Mouse (Mus musculus): ENCODE measurements around the gene Lman2. TPM values are rescaled to one million over a fixed set of nuclear protein-coding genes. Genes with fewer than 3 reads are reported as not detected.

The Lman2 gene
- polyA plus RNA-seq (2015; fragmentation: Nextera tagmentation; extraction: Ambion mirVana), result 121 and 130 TPM in 2 replicates

DNA sequence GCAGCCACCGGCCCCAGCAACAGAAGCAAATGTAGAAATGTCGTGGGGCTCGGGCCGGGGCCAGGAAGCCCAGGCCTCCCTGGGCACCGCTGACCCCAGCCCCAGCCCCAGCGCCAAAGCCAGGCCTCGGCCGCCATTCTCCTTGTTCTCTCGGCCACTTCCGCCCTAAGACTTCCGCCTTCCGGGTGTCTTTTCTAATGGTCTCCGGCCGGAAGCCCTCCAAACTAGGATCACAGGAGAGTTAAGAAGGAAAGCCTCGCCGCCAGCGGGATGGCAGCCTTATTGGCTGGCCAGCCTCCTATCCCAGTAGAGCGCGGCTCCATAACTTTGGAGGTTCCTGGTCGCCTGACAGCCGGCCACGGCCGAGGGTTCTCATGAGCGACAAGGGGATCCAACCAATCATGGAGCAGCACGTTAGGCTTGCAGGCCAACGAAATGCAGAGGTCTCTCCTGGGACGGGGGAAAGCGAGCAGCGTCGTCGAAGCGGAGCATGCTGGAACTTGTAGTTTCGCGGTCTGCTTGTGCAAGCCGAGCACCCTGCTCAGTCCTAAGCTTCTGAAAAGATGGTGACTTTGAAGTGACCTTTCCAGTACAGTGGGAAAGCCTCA is at the start of gene Lman2:
TSS of gene Lman2 (minus strand) at position 331 of the 608 bp plus-strand sequence.
- Histone ChIP-seq H3K9me3 (ENCODE audit: control insufficient read depth, low read length) (no peaks in the 10 kb centered on the region), H3K27me3 (replicated peaks; ENCODE audit: control insufficient read depth, insufficient read depth, low read length) (no peaks in the 10 kb centered on the region), H3K27ac (ENCODE audit: low read length) (peak within 1 kb of the TSS; percentile 95), H3K4me1 (ENCODE audit: control insufficient read depth, insufficient read depth, low read length) (peaks cover 11% of the 10 kb centered on the region), H3K4me2 (ENCODE audit: low read depth, low read length) (peak within 1 kb of the TSS; percentile 77), H3K9ac (ENCODE audit: low read depth, low read length) (peak within 1 kb of the TSS; percentile 89), H3K4me3 (ENCODE audit: low read length) (peak within 1 kb of the TSS; percentile 84), H3K36me3 (ENCODE audit: control insufficient read depth, insufficient read depth, low read length) (0 out of 2 replicates have a peak, but pooled peaks cover 5% of the 10 kb centered on the region)
- WGBS, result under 1% methylated on average over 35 of the region's 35 CpGs
- ATAC-seq, result peak; percentile 98

- H3K36me3 ChIP-seq (ENCODE audit: control insufficient read depth, insufficient read depth, low read length), result no peaks in the 10 kb centered on the region
- H3K4me1 ChIP-seq (ENCODE audit: control insufficient read depth, insufficient read depth, low read length), result peaks cover 3% of the 10 kb centered on the region; the same call in 1 of the 2 replicates
- H3K9me3 ChIP-seq (ENCODE audit: control insufficient read depth, low read length), result no peaks in the 10 kb centered on the region
- no peak overlapping the region for H3K9ac ChIP-seq (ENCODE audit: low read depth, low read length)
- 75% methylated on average over 7 of the region's 7 CpGs for WGBS
- H3K27ac ChIP-seq (ENCODE audit: low read length), result no peak overlapping the region
- no peak overlapping the region for H3K4me3 ChIP-seq (ENCODE audit: low read length)
- ATAC-seq, result no peak
- no peaks in the 10 kb centered on the region; the same call in 1 of the 2 replicates for H3K27me3 ChIP-seq (replicated peaks; ENCODE audit: control insufficient read depth, insufficient read depth, low read length)
- no peak overlapping the region for H3K4me2 ChIP-seq (ENCODE audit: low read depth, low read length)
Observed at GRCm38 (mm10) chr13:55411826-55412225, 49.2 kb upstream of the Lman2 start.

DNA sequence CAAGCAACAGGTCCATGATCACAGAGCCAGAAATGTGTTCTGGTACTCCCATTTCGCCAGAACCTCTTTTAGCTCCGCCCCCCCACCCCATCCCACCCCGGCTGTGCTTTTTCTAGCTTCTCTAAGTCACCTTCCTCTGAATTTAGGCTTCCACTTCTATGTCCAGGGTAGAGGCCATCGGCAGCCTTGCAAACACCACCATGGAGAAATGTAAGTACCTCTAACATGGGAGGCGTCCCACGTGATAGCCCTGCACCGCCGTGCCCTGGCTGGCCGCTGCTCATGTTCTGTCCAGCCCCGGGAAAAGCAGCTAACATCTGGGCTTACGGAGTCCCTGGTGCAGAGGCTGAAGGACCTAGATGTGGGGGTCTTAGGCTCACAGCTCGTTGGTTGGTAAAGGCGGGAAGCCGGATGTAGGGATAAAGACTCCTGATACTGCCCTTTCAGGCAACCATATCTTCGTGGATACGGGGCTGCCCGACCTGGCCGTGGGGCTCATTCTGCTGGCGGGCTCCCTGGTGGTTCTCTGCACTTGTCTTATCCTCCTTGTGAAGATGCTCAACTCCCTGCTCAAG is 46.0 kb upstream of the Lman2 start:
- no peak overlapping the region for H3K27ac ChIP-seq (ENCODE audit: low read length)
- ATAC-seq, result no peak
- H3K4me3 ChIP-seq (ENCODE audit: low read length), result no peak overlapping the region
- no peaks in the 10 kb centered on the region for H3K27me3 ChIP-seq (replicated peaks; ENCODE audit: control insufficient read depth, insufficient read depth, low read length)
- H3K36me3 ChIP-seq (ENCODE audit: control insufficient read depth, insufficient read depth, low read length), result no peaks in the 10 kb centered on the region
- 0 out of 2 replicates have a peak, but pooled peaks cover 3% of the 10 kb centered on the region for H3K4me1 ChIP-seq (ENCODE audit: control insufficient read depth, insufficient read depth, low read length)
- H3K9ac ChIP-seq (ENCODE audit: low read depth, low read length), result 0 out of 2 replicates have a peak overlapping the region, but pooled peaks have one; percentile 1
- H3K9me3 ChIP-seq (ENCODE audit: control insufficient read depth, low read length), result no peaks in the 10 kb centered on the region
- whole genome bisulfite sequencing, result 83% methylated on average over 19 of the region's 19 CpGs
- H3K4me2 ChIP-seq (ENCODE audit: low read depth, low read length), result no peak overlapping the region

GRCm38 (mm10) chr13:55407341-55407740 is 44.8 kb upstream of the Lman2 start:
- WGBS, result 82% methylated on average over 4 of the region's 4 CpGs
- Histone ChIP-seq H3K4me1 (ENCODE audit: control insufficient read depth, insufficient read depth, low read length) (0 out of 2 replicates have a peak, but pooled peaks cover 3% of the 10 kb centered on the region), H3K9ac (ENCODE audit: low read depth, low read length) (no peak overlapping the region), H3K4me2 (ENCODE audit: low read depth, low read length) (no peak overlapping the region), H3K9me3 (ENCODE audit: control insufficient read depth, low read length) (no peaks in the 10 kb centered on the region), H3K27ac (ENCODE audit: low read length) (no peak overlapping the region), H3K27me3 (replicated peaks; ENCODE audit: control insufficient read depth, insufficient read depth, low read length) (peaks cover 1% of the 10 kb centered on the region; the same call in 1 of the 2 replicates), H3K36me3 (ENCODE audit: control insufficient read depth, insufficient read depth, low read length) (no peaks in the 10 kb centered on the region), H3K4me3 (ENCODE audit: low read length) (no peak overlapping the region)
- ATAC-seq, result no peak

DNA sequence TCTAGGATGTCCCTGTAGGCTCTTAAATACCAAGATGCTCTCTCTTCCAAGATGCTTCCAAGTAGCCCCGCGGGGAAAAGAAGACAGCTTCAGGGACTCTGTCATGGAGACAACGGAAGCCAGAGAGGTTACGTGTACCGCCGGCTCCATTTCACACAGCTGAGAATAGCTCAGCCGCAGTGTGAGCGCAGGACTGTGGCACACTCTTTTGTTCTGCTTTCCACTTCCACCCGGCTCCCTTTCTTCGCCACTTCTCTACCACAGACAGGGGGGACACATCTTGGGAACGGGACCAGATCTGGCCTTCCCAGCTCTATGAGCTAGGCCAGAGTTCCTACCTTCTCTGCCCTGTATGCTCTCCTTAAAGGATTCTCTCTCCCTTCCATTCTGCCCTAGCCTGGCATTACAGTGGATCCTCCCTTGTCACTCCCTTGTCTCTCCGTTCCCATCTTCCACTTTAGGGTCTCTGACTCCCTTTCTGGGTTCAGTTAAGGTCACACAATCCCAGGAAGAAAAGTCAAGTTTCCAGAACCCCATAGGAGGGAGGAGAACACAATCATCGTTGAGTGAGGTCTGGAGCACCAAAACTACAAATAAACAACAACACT is 43.3 kb upstream of the Lman2 start:
- Histone ChIP-seq H3K4me2 (ENCODE audit: low read depth, low read length) (no peak overlapping the region), H3K36me3 (ENCODE audit: control insufficient read depth, insufficient read depth, low read length) (no peaks in the 10 kb centered on the region), H3K4me3 (ENCODE audit: low read length) (no peak overlapping the region), H3K9me3 (ENCODE audit: control insufficient read depth, low read length) (no peaks in the 10 kb centered on the region), H3K27ac (ENCODE audit: low read length) (no peak overlapping the region), H3K27me3 (replicated peaks; ENCODE audit: control insufficient read depth, insufficient read depth, low read length) (peaks cover 3% of the 10 kb centered on the region; the same call in 1 of the 2 replicates), H3K4me1 (ENCODE audit: control insufficient read depth, insufficient read depth, low read length) (0 out of 2 replicates have a peak, but pooled peaks cover 3% of the 10 kb centered on the region), H3K9ac (ENCODE audit: low read depth, low read length) (no peak overlapping the region)
- WGBS, result 66% methylated on average over 13 of the region's 13 CpGs
- ATAC-seq, result peak; percentile 47

DNA sequence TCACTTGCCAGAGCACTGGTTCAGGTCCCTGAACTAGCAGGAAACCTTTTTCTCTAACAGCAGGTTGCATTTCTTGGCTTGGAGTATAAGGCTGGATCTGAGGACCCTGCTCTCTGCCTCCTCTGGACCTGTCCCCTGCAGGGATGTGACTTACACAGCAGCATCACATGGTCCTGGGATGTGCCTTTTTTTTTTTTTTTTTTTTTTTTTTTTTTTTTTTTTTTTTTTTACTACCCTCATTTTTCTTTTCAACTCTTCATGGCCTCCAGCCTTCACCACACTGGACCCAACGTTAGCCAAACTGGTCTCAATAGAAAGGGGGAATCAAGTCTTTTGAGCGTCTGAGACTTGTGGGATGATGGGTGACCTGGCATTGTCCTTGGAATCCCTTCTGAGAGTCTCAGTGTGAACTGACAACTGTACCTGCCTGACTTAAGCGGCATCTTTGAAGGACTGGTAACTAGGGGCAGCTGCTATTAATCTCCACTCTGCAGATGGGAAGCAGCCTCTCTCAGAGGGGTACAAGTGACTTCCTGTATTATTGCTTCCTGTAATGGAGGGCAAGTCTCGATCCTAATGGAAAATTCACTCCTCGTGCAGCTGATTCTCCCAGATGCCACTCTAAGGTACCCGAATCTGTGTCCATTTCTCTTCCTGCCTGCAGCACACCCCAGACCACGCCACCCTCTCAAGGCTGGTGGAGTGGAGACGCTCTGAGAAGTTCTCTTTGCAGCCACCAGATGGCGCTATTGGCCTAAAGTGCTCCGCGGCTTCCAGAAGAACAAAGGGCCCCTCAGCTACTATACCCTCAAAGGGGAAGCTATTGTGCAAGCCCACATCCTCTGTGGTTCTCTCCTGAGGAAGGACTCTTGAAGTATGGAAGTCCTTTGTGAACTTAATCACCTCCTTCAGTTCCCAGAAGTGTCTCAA is 42.5 kb upstream of the Lman2 start:
- H3K4me2 ChIP-seq (ENCODE audit: low read depth, low read length), result no peak overlapping the region
- H3K27ac ChIP-seq (ENCODE audit: low read length), result no peak overlapping the region
- H3K36me3 ChIP-seq (ENCODE audit: control insufficient read depth, insufficient read depth, low read length), result no peaks in the 10 kb centered on the region
- no peak overlapping the region for H3K4me3 ChIP-seq (ENCODE audit: low read length)
- H3K9me3 ChIP-seq (ENCODE audit: control insufficient read depth, low read length), result no peaks in the 10 kb centered on the region
- ATAC-seq, result peak; percentile 73
- WGBS, result 12% methylated on average over 11 of the region's 11 CpGs
- H3K4me1 ChIP-seq (ENCODE audit: control insufficient read depth, insufficient read depth, low read length), result 0 out of 2 replicates have a peak, but pooled peaks cover 3% of the 10 kb centered on the region
- H3K9ac ChIP-seq (ENCODE audit: low read depth, low read length), result no peak overlapping the region
- H3K27me3 ChIP-seq (replicated peaks; ENCODE audit: control insufficient read depth, insufficient read depth, low read length), result peaks cover 3% of the 10 kb centered on the region; the same call in 1 of the 2 replicates

DNA sequence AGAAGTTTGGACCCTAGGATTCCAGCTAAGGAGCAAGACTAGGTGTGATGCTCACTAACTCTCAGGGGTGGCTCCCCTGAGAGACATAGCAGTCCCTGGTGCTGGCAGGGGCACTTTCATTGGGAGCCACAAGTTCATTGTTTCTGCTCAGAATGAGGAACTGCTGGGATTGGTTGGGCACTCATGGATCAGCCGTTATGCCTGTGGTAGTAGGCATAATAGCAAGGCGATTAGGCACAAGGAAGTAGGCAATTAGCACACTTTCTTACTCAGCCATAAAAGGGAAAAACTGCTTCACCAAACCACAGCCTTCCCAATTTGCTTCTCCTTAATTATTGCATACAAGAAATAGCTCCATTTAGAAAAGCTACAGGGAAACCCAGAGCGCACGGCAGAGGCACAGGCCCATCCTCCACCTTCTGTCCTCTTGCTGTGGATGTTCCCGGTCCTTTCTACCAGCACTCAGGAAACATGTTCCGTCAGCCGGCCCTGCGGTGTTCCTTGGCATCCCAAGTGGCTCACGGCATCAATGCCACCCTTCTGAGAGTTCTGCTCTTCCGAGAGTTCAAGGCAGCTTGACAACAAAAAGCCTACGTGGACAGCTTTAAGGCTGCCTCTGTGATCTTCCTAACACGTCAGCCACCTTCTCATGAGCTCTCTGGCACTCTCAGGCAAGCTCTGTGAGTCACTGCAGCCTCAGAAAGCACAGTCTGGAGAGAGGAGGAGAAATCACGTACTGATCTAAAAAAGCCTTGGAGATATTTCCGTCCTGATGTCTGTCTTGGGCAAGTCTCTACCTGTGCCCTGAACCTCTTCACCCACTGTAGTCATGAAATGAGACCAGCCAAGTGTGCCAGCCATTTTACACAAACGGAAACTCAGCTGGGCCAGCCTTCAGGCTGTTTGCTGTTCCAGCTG is 41.6 kb upstream of the Lman2 start:
- Histone ChIP-seq H3K4me2 (ENCODE audit: low read depth, low read length) (no peak overlapping the region), H3K27me3 (replicated peaks; ENCODE audit: control insufficient read depth, insufficient read depth, low read length) (peaks cover 3% of the 10 kb centered on the region; the same call in 1 of the 2 replicates), H3K4me1 (ENCODE audit: control insufficient read depth, insufficient read depth, low read length) (0 out of 2 replicates have a peak, but pooled peaks cover 6% of the 10 kb centered on the region), H3K9me3 (ENCODE audit: control insufficient read depth, low read length) (no peaks in the 10 kb centered on the region), H3K36me3 (ENCODE audit: control insufficient read depth, insufficient read depth, low read length) (no peaks in the 10 kb centered on the region), H3K9ac (ENCODE audit: low read depth, low read length) (no peak overlapping the region), H3K4me3 (ENCODE audit: low read length) (no peak overlapping the region), H3K27ac (ENCODE audit: low read length) (no peak overlapping the region)
- no peak for ATAC-seq
- 74% methylated on average over 15 of the region's 15 CpGs for WGBS

DNA sequence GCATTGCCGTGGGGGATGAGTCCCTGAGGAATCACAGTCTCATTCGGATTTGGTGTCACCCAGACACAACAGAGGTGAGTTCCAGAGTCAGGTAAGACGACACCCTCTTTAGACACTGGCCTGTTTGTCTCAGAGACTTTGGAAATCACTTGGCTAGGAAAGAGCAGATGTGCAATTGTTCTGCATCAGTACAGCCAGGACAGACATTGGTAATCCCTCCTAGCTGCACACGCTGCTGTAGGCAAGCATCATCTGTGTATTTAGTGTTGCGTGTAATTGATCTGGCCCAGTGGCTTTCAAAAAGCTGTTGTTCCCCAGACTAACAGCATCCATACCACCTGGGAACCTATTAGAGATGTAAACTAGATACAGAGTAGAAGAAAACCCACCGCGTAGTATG is 40.7 kb upstream of the Lman2 start:
- no peak overlapping the region for H3K4me3 ChIP-seq (ENCODE audit: low read length)
- H3K36me3 ChIP-seq (ENCODE audit: control insufficient read depth, insufficient read depth, low read length), result no peaks in the 10 kb centered on the region
- H3K9me3 ChIP-seq (ENCODE audit: control insufficient read depth, low read length), result no peaks in the 10 kb centered on the region
- no peak overlapping the region for H3K27ac ChIP-seq (ENCODE audit: low read length)
- 76% methylated on average over 7 of the region's 7 CpGs for WGBS
- 0 out of 2 replicates have a peak, but pooled peaks cover 6% of the 10 kb centered on the region for H3K4me1 ChIP-seq (ENCODE audit: control insufficient read depth, insufficient read depth, low read length)
- no peak overlapping the region for H3K4me2 ChIP-seq (ENCODE audit: low read depth, low read length)
- no peak for ATAC-seq
- no peak overlapping the region for H3K9ac ChIP-seq (ENCODE audit: low read depth, low read length)
- peaks cover 3% of the 10 kb centered on the region; the same call in 1 of the 2 replicates for H3K27me3 ChIP-seq (replicated peaks; ENCODE audit: control insufficient read depth, insufficient read depth, low read length)
